Mouse (Mus musculus): Measurements from ENCODE around the gene Gm12166.

Gm12166 gene

DNA sequence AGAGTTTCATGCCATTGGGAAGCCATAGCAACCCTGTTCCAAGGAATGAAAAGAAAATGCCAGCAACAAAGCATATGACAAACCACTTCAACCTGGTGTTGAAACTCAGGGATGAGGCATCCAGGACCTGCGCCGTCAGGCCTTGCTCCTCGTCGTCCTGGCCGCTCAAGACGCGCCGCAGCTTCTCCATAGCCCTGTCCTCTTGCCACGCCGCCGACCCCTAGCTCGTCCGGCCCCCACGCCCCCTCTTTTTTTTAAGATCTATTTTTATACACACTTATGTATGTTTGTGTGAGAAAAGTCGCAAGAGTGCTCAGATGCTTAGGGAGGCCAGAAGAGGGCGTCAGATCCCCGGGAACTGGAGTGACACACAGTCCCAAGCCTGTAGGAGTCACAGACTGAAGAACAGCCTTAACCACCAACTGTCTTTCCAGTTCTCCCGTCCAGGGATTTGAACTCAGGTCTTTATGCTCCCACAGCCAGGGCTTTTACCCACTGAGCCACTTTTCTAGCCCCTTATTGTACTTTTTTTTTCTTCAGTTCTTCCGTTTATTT lies at the start of gene Gm12166:
Gm12166 (minus strand) TSS at position 217 of the 555 bp plus-strand sequence.
- DNase-seq: peak; percentile 66 to 68

- peak; percentile 41 to 55 for DNase-seq
Measured at GRCm38 (mm10) chr11:46097062-46097461, 44.9 kb upstream of the Gm12166 start.

DNA sequence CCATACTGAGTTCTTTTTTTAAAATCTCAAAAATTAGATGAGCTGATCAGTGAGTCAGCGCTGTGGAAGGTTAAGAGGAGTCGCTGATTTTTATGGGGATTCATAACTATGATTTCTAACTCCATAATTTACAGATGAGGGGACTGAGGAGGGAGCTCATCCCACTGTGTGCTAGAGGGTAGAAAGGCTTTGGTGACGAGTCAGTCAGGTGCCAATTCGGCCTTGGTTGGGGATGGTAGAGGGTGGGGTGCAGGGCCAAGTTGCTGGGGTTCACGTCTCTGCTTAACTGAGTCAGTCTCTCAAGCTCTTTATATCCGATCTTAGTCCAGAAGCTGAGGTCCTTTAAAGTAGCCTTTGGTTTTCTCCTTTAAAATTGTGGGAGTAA lies 44.1 kb upstream of the Gm12166 start:
- DNase-seq: no peak

- DNase-seq: no peak
Measured at GRCm38 (mm10) chr11:46095477-46096264, 43.5 kb upstream of the Gm12166 start.

DNA sequence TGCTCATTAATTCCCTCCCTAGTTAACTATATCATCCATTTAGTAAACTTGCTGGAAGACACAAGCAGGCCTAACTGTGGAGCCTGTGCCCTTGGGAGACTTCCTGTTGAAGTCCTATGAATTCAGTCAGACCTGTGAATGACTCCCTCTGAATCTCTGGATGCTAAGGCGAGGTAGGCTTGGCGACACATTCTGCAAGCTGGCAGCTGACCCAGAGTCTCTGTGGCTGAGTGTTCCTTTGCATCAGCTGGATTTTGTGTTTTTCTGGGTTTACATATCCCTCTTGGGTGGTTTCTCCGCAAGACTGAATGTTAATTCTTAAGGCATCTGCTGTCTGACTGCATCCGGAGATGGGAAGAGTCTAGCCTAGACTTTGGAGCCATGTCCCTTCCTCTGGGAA lies 40.0 kb upstream of the Gm12166 start:
- DNase-seq: peak in 1 of 2 experiments; percentile 22

- DNase-seq: no peak
Measured at GRCm38 (mm10) chr11:46090951-46091667, 39.0 kb upstream of the Gm12166 start.

DNA sequence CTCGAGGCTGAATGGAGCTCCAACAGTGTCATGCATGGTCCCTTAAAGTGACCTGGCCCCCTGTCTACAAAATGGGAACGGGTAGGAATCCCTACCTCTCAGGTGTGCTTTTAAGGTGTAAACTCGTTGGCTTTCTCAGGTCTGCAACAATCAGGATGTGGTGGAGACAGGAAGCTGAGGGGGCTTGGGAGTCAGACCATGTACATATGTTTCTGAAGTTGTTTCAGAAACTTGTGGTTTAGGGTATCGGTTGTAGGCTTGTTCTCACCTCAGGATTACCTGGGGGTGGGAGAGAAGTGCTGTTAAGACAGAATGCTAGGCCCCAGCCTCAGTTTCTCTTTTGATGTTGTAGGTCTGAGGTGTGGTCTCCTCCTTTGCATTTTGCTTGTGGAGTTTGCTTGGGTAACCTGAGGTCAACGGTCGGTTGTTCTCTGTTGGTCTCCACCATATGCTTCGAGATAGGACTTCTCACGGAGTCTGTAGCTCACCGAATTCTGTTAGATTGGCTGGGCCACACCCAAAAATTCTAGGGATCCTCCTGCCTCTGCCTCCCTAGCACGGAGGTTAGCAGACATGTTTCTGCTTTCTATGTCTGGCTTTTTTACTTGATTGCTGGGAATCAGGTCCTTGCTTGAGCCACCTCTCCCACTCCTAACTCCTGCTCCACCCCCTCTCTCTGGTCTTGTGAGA lies 38.1 kb upstream of the Gm12166 start:
- DNase-seq: no peak

- no peak for DNase-seq
Measured at GRCm38 (mm10) chr11:46089081-46089713, 37.1 kb upstream of the Gm12166 start.

GRCm38 (mm10) chr11:46086446-46086845 lies 34.3 kb upstream of the Gm12166 start:
- no peak for DNase-seq

DNA sequence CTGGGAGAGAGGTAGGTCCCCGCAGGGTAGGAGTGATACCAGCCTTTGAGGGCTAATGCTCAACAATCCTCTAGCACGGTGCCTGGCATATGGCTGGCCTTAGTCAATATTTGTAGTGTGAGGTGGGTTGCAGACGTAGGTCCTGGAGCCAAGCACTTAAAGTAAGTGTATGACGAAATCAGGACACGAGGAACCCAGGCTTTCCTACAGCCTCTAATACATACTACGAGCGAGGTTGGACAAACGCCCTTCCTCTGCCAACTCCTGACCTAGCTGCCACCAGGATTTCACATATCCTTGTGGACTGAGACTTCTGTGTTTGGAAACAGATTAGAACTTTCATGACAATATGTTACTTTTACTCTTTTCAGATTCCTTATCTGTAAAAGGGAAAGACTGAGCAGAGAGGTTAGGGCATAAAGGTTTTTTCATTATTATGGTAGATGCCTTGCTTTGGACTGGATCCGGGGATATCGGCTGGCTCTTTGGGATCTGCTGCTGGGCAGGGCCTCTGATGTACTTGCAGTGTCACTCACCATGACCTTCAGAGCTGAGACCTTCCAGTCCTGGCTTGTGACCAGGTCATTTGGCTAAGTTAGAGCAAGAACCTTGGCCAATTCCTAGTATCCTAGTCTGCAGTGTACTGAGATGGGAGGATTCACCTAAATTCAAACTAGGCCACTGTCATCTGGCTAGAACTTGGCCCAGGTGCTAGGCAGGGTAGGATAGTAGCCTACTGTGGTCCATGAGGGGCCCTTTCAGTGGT lies 33.5 kb upstream of the Gm12166 start:
- DNase-seq: no peak

GRCm38 (mm10) chr11:46084568-46084967 lies 32.4 kb upstream of the Gm12166 start:
- no peak for DNase-seq

DNA sequence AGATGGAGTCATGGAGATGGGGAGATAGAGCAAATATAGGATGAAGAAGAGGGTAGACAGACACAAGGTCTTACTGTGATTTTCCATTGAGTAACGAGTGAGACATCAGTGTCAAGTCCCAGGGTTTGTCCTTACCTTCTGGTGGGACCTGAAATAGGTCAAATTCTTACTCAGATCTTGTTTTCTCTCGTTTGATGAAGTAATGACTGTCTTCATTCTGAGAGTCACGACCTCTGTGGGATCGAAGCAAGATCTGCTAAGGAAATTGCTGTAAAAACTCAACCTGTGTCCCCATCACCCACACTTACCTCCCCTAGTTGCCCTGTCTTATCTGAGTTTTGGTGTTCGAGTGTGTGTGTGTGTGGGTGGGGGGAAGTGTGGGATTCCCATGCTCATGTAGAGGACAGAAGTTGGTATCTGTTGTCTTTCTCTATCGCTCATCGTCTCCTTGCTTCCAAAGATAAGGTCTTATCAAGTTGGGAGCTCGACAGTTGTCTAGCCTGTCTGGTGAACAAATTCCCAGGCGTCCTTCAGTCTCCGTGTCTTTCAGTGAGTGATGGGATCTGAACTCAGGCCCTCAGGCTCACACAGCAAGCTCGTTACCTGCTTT lies 31.8 kb upstream of the Gm12166 start:
- DNase-seq: no peak

DNA sequence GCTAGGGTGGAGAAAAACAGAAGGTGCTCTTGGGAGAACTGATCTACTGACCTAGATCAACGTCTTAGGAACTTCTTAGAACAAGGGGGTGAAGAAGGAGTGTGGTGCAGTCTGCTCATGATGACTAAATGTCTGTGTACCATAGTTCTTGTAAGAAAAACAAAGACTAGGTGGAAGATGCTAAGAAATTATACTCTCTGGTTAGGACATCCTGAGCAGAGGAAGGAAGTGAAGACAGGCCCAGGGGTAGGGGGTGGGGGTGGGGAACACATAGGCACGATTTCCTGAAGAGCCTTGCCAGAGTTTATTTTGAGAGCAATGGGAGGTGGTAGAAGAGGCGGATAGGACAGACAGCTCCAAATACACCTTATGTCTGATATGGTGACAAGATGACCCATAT lies 31.3 kb upstream of the Gm12166 start:
- DNase-seq: no peak

- DNase-seq: no peak
Measured at GRCm38 (mm10) chr11:46081075-46081474, 29.0 kb upstream of the Gm12166 start.

DNA sequence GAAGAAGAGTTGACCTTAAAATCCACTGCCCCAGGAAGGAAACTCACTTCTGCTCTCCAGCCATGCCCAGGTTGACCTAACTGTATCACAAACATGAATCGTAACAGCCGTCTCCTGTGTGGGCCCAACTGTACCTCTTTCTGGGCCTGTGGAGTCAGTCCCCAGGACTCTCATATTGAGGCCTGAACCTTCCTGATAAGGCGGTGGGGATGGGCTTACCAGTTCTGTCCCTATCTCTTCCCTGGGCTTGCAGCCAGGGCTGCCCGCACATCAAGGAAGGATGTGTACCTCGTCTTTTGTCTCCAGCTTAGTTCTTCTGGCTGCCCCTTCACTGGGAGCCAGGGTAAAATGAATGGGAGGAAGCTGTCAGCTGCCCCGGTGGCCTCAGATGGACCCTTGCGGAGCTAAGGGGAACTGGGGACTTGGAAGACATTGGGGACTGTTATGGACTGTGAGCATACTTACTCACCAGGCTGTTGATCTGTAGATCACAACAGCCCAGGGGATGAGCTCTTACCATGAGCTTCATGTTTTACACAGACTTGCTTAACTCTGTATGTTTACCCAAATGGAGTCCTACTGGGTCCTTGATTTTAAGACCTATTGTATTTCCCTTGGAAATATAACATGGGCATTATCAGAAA lies 25.7 kb upstream of the Gm12166 start:
- DNase-seq: no peak

- DNase-seq: no peak
Measured at GRCm38 (mm10) chr11:46077304-46077703, 25.2 kb upstream of the Gm12166 start.

DNA sequence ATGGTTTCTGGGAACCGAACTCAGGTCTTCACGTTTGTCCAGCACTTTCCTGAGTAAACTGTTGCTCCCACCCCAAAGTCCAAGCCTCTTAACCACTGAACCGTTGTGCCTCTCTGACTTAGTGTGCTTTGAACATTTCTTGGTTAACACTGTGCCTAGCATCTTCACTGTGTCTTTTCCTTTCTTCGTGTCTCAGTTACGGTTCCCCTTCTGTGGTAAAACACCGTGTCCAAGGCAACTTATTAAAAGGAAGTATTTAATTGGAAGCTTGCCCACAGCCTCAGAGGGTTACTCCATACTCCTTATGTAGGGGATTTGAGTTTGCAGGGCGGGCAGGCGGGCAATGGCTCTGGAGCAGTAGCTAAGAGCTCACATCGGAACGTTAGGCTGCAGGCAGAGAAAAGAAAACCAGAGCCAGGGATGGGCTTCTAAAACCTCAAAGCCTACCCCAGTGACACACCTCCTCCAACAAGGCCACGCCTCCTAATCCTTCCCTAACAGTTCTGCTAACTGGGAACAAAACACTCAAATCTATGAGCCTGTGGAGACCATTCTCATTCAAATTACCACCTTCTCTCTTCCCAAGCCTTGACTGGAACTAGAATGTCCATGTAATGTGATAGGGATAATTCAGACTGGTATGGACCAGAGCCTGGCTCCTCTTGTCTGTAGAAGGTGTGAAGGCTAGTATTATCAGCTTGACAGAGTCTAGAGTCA lies 24.5 kb upstream of the Gm12166 start:
- no peak for DNase-seq

DNA sequence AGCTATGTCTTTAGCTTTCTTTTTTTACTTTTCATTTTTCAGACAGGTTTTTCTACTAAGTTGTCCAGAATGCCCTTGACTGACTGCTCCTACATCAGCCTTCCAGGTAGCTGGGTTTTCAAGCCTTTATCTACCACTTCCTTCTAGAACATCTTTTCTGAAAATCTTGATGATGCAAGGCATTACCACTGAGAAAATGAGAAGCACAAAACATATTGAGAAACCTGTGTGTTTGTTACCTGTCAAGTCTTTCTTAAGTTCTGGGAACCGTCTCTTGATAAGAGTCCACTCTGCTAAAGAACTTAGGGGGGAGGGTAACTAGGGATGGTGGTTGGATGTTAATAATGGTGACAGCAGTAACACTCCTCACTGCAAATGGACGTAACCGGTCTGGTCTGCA lies 23.4 kb upstream of the Gm12166 start:
- DNase-seq: no peak

DNA sequence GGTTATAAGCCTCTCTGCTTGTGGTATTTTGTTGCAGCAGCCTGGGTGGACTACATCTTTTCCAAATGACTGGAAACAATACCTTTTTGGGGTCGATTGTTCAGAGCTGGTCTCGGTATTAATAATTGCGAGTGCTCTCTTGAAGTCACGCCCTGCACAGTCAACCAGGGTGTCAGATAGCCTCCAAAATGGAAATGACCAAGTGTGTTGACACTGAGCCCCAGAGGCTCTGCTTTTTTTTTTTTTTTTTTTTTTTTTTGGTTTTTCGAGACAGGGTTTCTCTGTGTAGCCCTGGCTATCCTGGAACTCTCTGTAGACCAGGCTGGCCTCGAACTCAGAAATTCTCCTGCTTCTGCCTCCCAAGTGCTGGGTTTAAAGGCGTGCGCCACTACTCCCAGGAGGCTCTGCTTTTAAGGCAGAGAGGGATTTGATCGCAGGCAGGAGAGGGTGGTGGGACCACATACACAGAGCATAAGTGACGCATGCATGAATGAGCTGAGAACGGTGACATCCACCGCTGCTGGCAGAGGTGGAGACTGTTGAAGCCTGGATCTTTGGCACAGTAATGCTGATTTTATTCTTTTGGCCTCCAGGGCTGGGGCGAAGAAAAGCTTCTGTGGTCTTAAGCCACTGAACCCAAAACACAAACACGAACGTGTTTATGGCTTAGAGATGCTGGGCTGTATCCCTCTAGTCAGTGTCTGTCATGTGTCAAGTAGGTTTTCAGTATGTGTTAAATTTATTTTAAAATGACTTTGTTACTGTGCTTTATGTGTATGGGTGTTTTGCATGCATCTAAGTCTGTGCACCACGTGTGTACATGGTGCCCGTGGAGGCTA lies 21.9 kb upstream of the Gm12166 start:
- no peak for DNase-seq

Measured in cerebellum, postnatal 36 days (tissue).